Mouse (Mus musculus): ENCODE data around the gene Gm13283.
"Not testable (repeated sequence)": the region's sequence is repeated elsewhere in the genome, so short reads cannot be mapped to it uniquely, and the experiment has no call there.

Gm13283 gene

GRCm38 (mm10) chr4:88763384-88764018 lies 3.6 kb downstream of the Gm13283 start:
- peak; percentile 56 for DNase-seq (ENCODE audit: low spot score)

- not testable (repeated sequence) for DNase-seq (ENCODE audit: low spot score)
Observed at GRCm38 (mm10) chr4:88773534-88773933, 13.6 kb downstream of the Gm13283 start, which contains the start of gene Gm13290. Gene Gm13290 (plus strand): TSS chr4:88773834.

- not testable (repeated sequence) for DNase-seq (ENCODE audit: low spot score)
Observed at GRCm38 (mm10) chr4:88776622-88777021, 16.7 kb downstream of the Gm13283 start, which contains the start of gene Gm13289. Gene Gm13289 (plus strand): TSS chr4:88776922.

GRCm38 (mm10) chr4:88779550-88779949 lies 19.6 kb downstream of the Gm13283 start, which contains the start of gene Gm13272:
Gene Gm13272 (plus strand): TSS chr4:88779850.
- not testable (repeated sequence) for DNase-seq (ENCODE audit: low spot score)

GRCm38 (mm10) chr4:88780320-88780719 lies 20.4 kb downstream of the Gm13283 start:
- DNase-seq (ENCODE audit: low spot score) = not testable (repeated sequence)

- not testable (repeated sequence) for DNase-seq (ENCODE audit: low spot score)
Observed at GRCm38 (mm10) chr4:88781831-88782230, 21.9 kb downstream of the Gm13283 start, which contains the start of gene Ifnz. Gene Ifnz (plus strand): TSS chr4:88782131.

- DNase-seq (ENCODE audit: low spot score) = not testable (repeated sequence)
Observed at GRCm38 (mm10) chr4:88782335-88782734, 22.4 kb downstream of the Gm13283 start.

GRCm38 (mm10) chr4:88785409-88785808 lies 25.5 kb downstream of the Gm13283 start, which contains the start of gene Gm13276:
Gene Gm13276 (plus strand): TSS chr4:88785709.
- not testable (repeated sequence) for DNase-seq (ENCODE audit: low spot score)

GRCm38 (mm10) chr4:88788402-88788801 lies 28.5 kb downstream of the Gm13283 start, which contains the start of gene Gm13277:
Gene Gm13277 (plus strand): TSS chr4:88788632.
- DNase-seq (ENCODE audit: low spot score) = peak; percentile 73

GRCm38 (mm10) chr4:88791250-88791649 lies 31.3 kb downstream of the Gm13283 start, which contains the start of gene Gm13278:
Gene Gm13278 (plus strand): TSS chr4:88791550.
- not testable (repeated sequence) for DNase-seq (ENCODE audit: low spot score)

GRCm38 (mm10) chr4:88793936-88794675 lies 34.2 kb downstream of the Gm13283 start, which contains the start of gene Gm13275:
Gene Gm13275 (plus strand): TSS chr4:88794487.
- DNase-seq (ENCODE audit: low spot score) = peak; percentile 57

GRCm38 (mm10) chr4:88797097-88797496 lies 37.2 kb downstream of the Gm13283 start, which contains the start of gene Gm13279:
Gene Gm13279 (plus strand): TSS chr4:88797397.
- DNase-seq (ENCODE audit: low spot score) = not testable (repeated sequence)

- not testable (repeated sequence) for DNase-seq (ENCODE audit: low spot score)
Observed at GRCm38 (mm10) chr4:88799365-88799764, 39.4 kb downstream of the Gm13283 start, which contains the start of gene Gm13285. Gene Gm13285 (plus strand): TSS chr4:88799665.

GRCm38 (mm10) chr4:88802954-88803353 lies 43.0 kb downstream of the Gm13283 start, which contains the start of gene Gm13287:
Gene Gm13287 (plus strand): TSS chr4:88803254.
- DNase-seq (ENCODE audit: low spot score) = not testable (repeated sequence)

GRCm38 (mm10) chr4:88805231-88805630 lies 45.3 kb downstream of the Gm13283 start, which contains the start of gene Gm13288:
Gene Gm13288 (plus strand): TSS chr4:88805531.
- DNase-seq (ENCODE audit: low spot score) = not testable (repeated sequence)

GRCm38 (mm10) chr4:88805761-88806160 lies 45.8 kb downstream of the Gm13283 start:
- peak; percentile 5 for DNase-seq (ENCODE audit: low spot score)

Data from urinary bladder, postnatal 14 days (tissue).